Mouse (Mus musculus) ES-Bruce4 (cell line): Measurements from ENCODE around the gene BC049352. TPM values are rescaled to one million over a fixed set of nuclear protein-coding genes. Genes with fewer than 3 reads are reported as not detected.

Source experiments
- H3K27ac ChIP-seq: 2 replicates; pipeline ENCODE4 v1.5.1; 2012; ENCODE audit warnings: low read length, inconsistent platforms; ENCODE audit not compliant: insufficient read depth
- H3K27me3 ChIP-seq: 2 replicates; pipeline ENCODE4 v1.6.1; 2012; ENCODE audit warnings: mild to moderate bottlenecking, low read length, inconsistent platforms; ENCODE audit not compliant: control insufficient read depth, poor library complexity, insufficient read depth, severe bottlenecking
- H3K36me3 ChIP-seq: 2 replicates; pipeline ENCODE4 v1.6.1; 2012; ENCODE audit warnings: inconsistent platforms, mild to moderate bottlenecking, low read length, moderate library complexity; ENCODE audit not compliant: control insufficient read depth, poor library complexity, insufficient read depth, severe bottlenecking
- H3K4me1 ChIP-seq: one replicate; pipeline ENCODE4 v1.8.1; 2011; ENCODE audit warnings: low read length; ENCODE audit not compliant: control insufficient read depth, insufficient read depth
- H3K4me3 ChIP-seq: 2 replicates; pipeline ENCODE4 v1.5.1; 2011; ENCODE audit warnings: low read depth, mild to moderate bottlenecking, low read length
- H3K9ac ChIP-seq: 2 replicates; pipeline ENCODE4 v1.6.1; 2012; ENCODE audit warnings: low read depth, mild to moderate bottlenecking, inconsistent platforms; ENCODE audit not compliant: poor library complexity, severe bottlenecking
- H3K9me3 ChIP-seq: replicated peaks from 2 replicates; pipeline ENCODE4 v1.6.1; 2012; ENCODE audit warnings: mild to moderate bottlenecking, low read length, inconsistent platforms; ENCODE audit not compliant: control insufficient read depth, poor library complexity, insufficient read depth, severe bottlenecking
- CTCF ChIP-seq: IDR thresholded peaks from one replicate; pipeline ENCODE4 v1.8.1; 2011; ENCODE audit warnings: low read depth, low read length
- EP300 ChIP-seq: IDR thresholded peaks from 2 replicates; pipeline ENCODE4 v1.6.1; 2011; ENCODE audit warnings: low read depth, low read length; ENCODE audit not compliant: insufficient read depth
- POLR2A ChIP-seq: IDR thresholded peaks from one replicate; pipeline ENCODE4 v1.8.1; 2011; ENCODE audit warnings: low read length; ENCODE audit not compliant: insufficient read depth
- polyA plus RNA-seq: library from polyadenylated mRNA; stranded (reverse); fragments of >200 nt; gene quantifications from 2 replicates; pipeline ENCODE4 v1.2.4, GENCODE M21; 2011; ENCODE audit warnings: low read depth; ENCODE audit not compliant: missing spikeins, insufficient read depth, insufficient read length

Gene BC049352
- polyA plus RNA-seq, 1 experiment = not detected

DNA sequence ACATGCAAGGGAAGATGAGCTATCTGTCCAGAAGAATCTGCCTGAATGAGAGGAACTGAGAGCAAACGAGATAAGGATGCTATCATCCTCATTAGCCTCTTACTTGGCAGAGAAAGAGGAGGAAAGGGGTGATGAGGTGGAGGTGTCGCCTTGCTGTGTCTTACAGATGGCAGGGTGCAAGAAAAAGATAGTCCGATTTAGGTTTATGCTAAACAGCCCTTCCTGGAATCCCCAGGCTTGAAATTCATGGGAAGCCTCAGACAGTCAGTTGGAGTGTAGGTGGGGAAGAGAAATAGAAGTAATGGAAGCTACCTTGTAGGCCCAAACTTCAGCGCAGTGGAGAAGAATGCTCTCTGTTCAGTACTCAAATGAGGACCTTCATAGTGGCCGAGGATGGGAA lies 13.9 kb upstream of the BC049352 start:
- H3K36me3 ChIP-seq = no peaks in the 10 kb centered on the region
- H3K9ac ChIP-seq = no peak overlapping the region
- H3K27ac ChIP-seq = no peak overlapping the region
- H3K27me3 ChIP-seq = no peaks in the 10 kb centered on the region
- H3K4me1 ChIP-seq = peaks cover under 1% of the 10 kb centered on the region
- TF ChIP-seq EP300 = no peak
- no peak for TF ChIP-seq CTCF
- no peak for TF ChIP-seq POLR2A
- H3K9me3 ChIP-seq = peaks cover 10% of the 10 kb centered on the region; the same call in 1 of the 2 replicates
- H3K4me3 ChIP-seq = no peak overlapping the region

DNA sequence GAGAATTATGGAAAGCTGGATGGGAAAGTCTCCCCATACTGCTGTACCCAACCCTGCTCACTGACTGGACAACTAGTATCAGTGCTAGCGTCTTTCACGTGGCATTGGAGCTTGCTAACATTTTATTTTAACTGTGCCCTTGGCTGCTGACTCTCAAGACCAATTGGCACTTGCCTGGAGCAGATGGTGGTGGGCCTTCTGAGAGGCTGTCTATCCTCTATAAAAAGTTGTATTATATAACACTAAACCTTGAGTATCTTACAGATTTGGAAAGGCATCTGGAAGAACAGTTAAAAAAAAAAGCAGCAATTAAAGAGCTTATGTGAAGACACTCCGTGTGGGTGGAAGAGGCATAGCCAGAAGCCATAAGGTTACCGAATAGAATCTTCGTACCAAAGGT lies 11.7 kb upstream of the BC049352 start:
- no peak overlapping the region for H3K4me3 ChIP-seq
- no peak for TF ChIP-seq EP300
- no peak for TF ChIP-seq CTCF
- no peak for TF ChIP-seq POLR2A
- no peak overlapping the region for H3K27ac ChIP-seq

DNA sequence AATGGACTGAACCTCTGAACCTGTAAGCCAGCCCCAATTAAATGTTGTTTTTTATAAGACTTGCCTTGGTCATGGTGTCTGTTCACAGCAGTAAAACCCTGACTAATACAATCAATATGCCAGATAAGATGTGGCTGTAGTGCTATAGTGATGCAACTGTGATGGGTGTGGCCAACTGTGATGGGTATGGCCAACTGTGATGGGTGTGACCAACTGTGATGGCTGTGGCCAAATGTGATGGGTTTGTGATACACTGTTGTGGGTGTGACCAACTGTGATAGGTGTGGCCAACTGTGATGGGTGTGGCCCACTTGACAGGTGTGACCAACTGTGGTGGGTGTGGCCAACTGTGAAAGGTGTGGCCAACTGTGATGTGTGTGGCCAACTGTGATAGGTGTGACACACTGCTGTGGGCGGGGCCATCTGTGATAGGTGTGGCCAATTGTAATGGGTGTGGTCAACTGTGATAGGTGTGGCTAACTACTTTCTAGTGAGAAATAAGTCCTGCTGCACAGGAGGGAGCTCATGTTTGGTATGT lies 10.7 kb upstream of the BC049352 start:
- Histone ChIP-seq H3K27me3 (no peaks in the 10 kb centered on the region), H3K9ac (no peak overlapping the region), H3K4me3 (no peak overlapping the region), H3K4me1 (no peaks in the 10 kb centered on the region), H3K36me3 (no peaks in the 10 kb centered on the region), H3K9me3 (0 out of 2 replicates have a peak, but pooled peaks cover 4% of the 10 kb centered on the region), H3K27ac (no peak overlapping the region)
- no peak for TF ChIP-seq EP300
- TF ChIP-seq POLR2A = no peak
- no peak for TF ChIP-seq CTCF

More for the DNA sequence above, 11.7 kb upstream of the BC049352 start:
- no peak overlapping the region for H3K9ac ChIP-seq
- H3K4me1 ChIP-seq = no peaks in the 10 kb centered on the region
- H3K36me3 ChIP-seq = no peaks in the 10 kb centered on the region
- no peaks in the 10 kb centered on the region for H3K27me3 ChIP-seq
- peaks cover 10% of the 10 kb centered on the region; the same call in 1 of the 2 replicates for H3K9me3 ChIP-seq

DNA sequence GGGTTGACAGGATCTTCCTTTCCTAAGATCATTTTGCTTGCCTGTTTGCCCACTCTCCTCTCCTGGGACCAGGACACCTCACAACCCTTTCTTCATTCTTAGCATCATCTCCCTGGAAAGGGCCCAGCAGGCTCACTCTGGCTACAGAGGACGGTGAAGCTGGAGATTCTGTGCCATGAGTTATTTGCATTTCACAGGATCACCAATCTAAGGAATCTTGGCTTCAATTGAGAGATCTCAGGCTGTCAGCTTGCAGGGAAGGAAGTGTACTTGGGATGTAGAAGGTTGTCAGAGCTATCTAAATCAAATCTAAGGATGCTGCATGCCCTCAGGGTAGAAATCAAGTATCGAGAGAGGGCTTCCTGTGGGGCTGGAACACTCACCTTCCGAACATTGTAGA lies 8.3 kb upstream of the BC049352 start:
- Histone ChIP-seq H3K4me1 (no peaks in the 10 kb centered on the region), H3K9me3 (no peaks in the 10 kb centered on the region), H3K36me3 (no peaks in the 10 kb centered on the region), H3K4me3 (no peak overlapping the region), H3K27me3 (no peaks in the 10 kb centered on the region), H3K27ac (no peak overlapping the region), H3K9ac (no peak overlapping the region)
- TF ChIP-seq CTCF = no peak
- TF ChIP-seq EP300 = no peak

DNA sequence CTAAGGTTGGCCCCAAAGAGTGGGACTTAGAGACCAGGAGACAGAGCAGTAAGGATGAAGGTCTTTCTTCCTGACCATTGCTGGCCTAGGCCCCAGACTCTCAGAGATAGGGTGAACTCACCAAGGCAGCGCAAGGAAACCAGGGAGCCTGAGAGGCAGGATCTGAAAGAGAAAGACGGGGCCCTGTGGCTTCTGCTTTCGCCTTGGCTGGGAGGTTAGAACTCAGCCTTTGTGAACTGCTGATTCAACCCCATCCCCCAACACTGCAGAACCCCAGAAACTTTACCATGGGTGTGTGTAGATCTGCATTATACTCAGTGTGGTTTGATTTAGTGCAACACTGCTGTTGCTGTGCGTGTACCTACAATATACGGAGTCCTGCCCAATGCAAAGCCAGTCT lies 2.5 kb upstream of the BC049352 start:
- H3K4me3 ChIP-seq = no peak overlapping the region
- H3K27me3 ChIP-seq = no peaks in the 10 kb centered on the region
- no peaks in the 10 kb centered on the region for H3K36me3 ChIP-seq
- no peaks in the 10 kb centered on the region for H3K4me1 ChIP-seq
- H3K9ac ChIP-seq = no peak overlapping the region
- no peak overlapping the region for H3K27ac ChIP-seq
- no peaks in the 10 kb centered on the region for H3K9me3 ChIP-seq
- TF ChIP-seq POLR2A (no peak), CTCF (no peak), EP300 (no peak)

DNA sequence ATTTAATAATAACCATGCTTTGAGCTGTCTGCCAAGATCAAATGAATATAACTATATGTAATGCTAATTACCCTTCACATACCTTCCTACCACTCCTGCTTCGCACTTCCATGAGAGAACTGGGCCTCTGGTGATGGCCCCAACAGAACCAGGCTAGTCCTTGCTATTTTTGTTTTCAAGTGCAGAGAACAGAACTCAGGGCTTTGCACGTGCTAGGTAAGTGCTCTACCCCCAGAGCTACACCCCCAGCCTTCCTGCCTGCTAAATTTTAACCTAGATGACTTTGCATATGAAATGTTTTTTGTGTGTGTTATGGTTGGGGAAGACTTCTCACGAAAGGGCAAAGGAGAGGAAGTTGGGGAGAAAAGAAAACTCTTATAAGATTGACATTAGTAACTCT lies 714 bp downstream of the BC049352 start:
- Histone ChIP-seq H3K4me3 (no peak overlapping the region), H3K4me1 (peaks cover 1% of the 10 kb centered on the region), H3K36me3 (no peaks in the 10 kb centered on the region), H3K9ac (no peak overlapping the region), H3K27me3 (no peaks in the 10 kb centered on the region), H3K27ac (no peak overlapping the region), H3K9me3 (no peaks in the 10 kb centered on the region)
- TF ChIP-seq EP300 = no peak
- TF ChIP-seq POLR2A = no peak
- TF ChIP-seq CTCF = no peak
